Mouse (Mus musculus): ENCODE measurements around the gene 3110009E18Rik.

DNA sequence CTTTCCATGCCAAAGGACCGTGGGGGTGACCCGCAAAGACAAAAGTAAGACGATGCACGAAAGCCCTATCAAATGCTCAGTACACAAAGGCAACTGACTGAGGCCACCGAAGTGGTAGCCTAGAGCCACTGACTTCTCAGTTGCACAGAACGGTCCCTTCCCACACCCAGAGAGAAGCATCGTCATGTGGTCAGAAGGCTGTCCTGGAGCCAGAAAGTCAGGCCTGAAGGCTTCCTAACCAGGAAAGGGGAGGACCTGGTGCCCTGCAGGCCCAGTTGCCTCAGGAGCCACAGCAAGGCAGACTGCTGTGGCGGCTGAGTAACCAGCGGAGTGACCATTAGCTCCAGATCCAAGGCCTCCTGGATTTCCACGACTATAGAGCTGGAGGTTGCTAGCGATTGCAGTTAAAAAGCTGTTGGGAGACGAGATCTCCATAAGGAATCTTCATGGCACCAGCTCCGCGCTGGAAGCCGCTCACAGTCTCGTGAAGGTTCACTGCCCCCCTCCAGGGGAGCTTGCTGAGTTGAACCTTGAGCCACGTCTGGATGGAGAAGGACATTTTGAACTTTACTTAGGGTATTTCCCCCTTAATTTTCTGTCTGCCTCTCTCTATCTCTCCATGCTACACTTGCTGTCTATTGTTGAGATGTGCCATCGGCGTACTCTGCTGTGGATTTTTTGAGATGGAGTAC, 11.1 kb upstream of the 3110009E18Rik start:
- TF ChIP-seq POLR2A (IDR thresholded peaks at IDR 0.05; ENCODE audit: extremely low read depth, insufficient read depth, low read length) (no peak), CTCF (IDR thresholded peaks at IDR 0.05; ENCODE audit: extremely low read depth, insufficient read depth, low read length) (no peak)

Measured in cortical plate, adult 2 months (tissue).